Mouse (Mus musculus) testis, adult 2 months (tissue): ENCODE results near the gene Grk3.

Source experiments
- CTCF ChIP-seq: fragments of 200-500 bp; IDR thresholded peaks from 2 replicates; pipeline ENCODE4 v1.5.1; 2012; ENCODE audit warnings: low read depth, mild to moderate bottlenecking, inconsistent platforms, low read length, moderate library complexity; ENCODE audit not compliant: control insufficient read depth, insufficient read depth, insufficient replicate concordance
- POLR2A ChIP-seq: fragments of 200-500 bp; IDR thresholded peaks from 2 replicates; pipeline ENCODE4 v1.6.1; 2012; ENCODE audit warnings: low read depth, mild to moderate bottlenecking, inconsistent platforms, low read length, moderate library complexity; ENCODE audit not compliant: control insufficient read depth

GRCm38 (mm10) chr5:113014808-113015235, 769 bp downstream of the Grk3 start:
- no peak for TF ChIP-seq POLR2A
- TF ChIP-seq CTCF, result no peak
